Mouse (Mus musculus): ENCODE measurements at regions not wholly inside any gene's neighbourhood (a gene's known extent, or its start where the extent isn't known, plus 50 kb on each side); places are given as distances from the start of the nearest gene placed in this dataset.

DNA sequence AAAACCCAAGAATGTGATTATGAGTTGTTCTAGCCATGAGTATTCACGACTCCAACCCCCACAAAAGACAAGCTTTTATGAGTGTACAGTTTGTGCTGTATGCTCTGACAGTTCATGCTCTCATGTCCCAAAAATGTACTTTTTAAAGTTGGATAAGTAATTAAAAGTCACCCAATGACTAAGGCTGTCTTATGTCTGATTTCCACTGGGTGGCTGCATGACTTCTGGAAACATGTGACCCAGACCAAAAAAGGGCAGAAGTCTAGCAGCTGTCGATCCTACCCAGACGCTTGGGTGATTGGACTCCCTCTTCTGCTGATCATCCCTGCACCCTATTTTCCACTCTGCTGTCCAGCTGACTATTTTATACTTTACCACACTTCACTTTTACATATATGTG lies 168.7 kb downstream of the Moxd1 start:
- peak; percentile 33 for TF ChIP-seq CTCF (IDR thresholded peaks at IDR 0.05; ENCODE audit: low read depth)
- TF ChIP-seq EP300 (optimal IDR thresholded peaks at IDR 0.05), result no peak

All from stomach, postnatal 0 days (tissue).